Mouse (Mus musculus) urinary bladder, postnatal 10 days (tissue): ENCODE measurements around the gene Nap1l5.
"Not testable (repeated sequence)": the region's sequence is repeated elsewhere in the genome, so short reads cannot be mapped to it uniquely, and the experiment has no call there.

Source experiments
- DNase-seq: peaks from one replicate; pipeline ENCODE4 v3.0.0; 2022; ENCODE audit warnings: low spot score

Gene Nap1l5

DNA sequence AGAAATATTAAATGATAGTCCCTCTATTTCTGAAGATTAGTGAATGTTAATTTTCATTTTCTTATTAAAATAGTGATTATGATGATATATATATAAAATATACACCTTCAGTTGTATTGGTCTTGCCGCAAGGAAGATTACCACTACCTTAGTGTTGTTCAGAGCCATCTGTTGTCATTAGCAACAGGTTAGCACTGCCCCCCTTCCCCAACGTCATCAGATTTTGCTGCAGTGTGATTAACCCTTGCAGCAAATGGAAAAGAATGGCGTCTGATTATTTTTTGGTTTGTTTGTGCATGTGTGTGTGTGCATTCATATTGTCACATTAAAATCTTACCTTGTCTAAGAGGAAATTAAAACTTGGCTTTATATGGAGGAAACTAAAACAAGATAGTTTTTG lies 2.3 kb downstream of the Nap1l5 start:
- no peak for DNase-seq

DNA sequence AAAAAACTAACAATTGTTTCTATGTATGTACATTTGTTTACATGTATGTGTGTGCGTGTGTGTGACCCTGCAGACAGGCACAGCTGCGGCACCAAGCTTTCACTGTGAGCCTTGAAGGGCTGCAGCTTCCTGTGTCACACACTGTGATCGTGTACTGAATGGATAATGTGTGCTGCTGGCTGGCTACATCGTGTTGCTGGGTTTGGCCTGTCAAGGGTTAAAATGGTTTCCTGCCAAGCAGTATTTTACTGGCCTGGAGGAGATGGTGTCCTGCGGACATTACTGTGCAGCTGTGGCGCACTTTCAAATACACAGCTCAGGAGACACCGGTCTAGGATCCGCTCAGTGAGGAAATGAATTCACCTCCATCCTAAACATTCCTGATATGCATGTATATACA lies 3.7 kb downstream of the Nap1l5 start:
- DNase-seq: no peak

DNA sequence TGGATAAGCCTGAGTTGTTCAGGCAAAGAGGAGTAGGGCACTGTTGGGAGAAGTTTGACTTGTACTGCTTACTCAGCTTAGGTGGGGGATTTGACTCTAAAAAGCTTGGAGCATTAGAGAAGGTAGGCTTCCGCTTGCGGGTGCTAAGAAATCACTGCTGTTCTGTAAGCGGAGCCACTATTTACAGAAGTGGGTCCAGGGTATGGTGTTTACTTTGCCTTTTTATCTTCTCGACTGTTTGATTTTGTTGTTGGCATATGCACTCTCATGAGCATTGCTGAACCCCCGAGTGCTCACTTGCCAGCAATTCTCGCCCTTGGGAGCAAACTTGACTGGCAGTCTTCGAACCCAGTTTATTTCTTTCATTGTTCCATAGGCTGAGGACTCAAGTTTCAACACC lies 6.3 kb downstream of the Nap1l5 start:
- no peak for DNase-seq

DNA sequence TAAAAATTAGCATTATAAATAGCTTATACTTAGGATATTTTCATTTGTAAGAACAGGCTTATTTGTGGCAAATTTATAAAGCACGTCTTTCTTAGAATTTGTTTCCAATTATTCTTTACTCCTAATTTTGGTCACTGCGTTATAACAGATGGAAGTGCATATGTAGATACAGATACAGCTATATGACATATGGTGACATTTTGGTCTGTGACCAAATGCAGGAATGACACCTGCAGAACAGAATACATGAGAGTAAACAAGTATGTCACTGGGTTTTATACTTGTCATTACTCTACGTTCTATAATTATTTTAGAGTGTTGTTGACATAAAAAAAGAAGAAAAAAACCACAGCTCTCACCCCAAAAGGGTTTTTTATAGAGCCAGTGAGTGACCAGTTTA lies 7.8 kb downstream of the Nap1l5 start:
- no peak for DNase-seq

DNA sequence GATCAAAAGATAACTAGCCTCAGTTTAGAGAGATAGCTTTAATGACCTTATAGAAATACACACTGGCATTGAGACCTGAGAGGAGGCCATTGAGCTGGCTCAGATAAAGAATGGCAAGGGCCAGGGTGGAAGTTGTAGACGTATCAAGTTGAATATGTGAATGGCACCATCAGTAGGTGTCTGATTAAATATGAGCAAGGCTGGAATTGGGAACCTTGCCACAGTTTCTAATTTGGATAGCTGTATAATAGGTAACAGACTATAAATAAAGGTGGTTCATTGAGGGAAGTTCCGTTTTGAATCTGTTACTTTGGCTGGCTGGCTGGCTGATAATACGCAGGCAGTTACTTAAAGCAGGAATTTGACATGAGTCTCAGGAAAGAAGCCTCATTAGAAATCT lies 10.2 kb downstream of the Nap1l5 start:
- no peak for DNase-seq

DNA sequence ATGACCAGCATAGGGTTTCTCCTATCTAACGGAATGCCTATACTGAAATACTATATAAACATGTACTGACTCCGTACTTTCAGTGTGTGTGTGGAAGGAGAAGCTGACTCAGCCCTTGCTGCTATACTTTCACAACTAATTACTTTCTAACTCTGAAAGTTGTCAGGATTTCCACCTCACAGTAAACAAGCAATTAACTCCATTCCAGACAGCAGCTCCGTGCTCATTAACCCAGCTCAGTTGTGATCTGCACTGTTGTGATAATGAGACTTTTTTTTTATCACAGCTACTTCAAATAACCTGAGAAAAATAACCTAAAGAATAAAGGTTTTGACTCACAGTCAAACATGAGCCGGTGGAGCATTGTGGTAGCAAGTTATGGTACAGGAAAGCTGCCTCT lies 11.9 kb downstream of the Nap1l5 start:
- DNase-seq: no peak

DNA sequence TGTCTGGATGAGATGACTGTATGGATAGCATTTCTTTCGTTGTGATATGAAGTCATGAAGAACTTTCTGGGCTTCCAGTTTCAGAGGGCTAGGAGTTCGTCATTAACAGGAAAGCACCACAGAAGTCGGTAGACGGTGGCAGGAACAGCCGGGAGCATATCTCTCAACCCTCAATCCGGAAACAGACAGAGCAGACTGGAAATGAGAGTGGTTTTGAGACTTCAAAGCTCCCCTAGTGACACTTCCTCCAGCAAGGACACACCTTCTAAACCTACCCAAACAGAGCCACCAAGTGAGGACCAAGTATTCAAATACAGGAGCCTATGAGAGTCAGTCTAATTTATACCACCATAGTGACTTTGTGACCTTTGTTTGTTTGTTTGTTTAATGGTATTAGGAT lies 13.6 kb downstream of the Nap1l5 start:
- DNase-seq: no peak

DNA sequence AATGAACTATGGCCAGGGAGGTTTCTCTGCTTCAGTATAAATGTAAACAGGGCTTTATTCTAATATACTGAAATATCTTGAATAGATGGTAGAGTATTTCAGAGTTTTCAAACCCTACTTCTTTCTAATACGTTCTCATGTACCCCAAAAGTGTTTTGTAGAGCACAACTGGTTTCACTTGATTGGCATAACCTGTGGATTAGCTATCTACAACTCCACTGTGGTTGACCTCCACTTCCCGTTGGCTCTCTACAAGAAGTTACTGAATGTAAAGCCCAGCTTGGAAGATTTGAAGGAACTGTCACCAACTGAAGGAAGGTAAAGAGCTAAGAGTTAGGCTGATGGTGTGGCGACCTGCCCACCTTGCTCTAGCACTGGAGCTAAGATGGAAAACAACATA lies 17.0 kb downstream of the Nap1l5 start:
- no peak for DNase-seq

DNA sequence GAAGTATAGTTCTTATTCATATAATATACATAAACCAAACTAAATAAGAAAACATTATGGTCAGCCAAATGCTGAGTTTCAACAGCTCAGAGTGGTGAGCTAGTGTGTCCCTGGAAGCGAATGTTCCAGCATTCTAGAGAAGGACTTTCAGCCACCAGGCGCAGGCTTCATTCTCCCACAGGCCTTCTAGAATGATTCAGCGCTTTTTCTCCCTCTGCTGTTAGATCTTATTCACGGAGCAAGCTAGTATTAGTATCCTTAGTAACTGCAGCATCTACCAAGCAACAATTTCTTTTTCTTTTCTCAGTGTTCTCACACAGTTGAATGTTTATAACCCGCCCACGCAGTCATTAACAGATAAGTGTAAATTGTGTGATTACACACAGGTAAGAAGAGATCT lies 24.6 kb downstream of the Nap1l5 start:
- DNase-seq: no peak

DNA sequence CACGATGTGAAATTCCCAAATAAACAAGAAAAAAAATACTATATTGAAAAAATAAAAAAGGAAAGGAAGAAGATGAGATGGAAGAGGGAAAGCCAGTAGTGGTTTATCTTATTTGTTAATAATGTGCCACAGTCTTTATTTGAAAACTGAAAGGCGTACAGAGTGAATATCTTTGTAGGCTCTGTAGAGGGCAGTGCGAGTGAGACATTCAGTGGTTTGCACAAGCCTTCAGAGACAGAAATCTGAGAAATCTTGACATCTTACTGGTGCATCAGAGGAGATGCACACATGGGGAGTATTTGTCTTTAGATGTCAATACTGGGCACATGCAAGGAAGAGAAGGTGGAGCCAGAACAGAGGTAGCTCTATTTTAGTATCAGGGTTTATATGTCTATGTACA lies 25.5 kb downstream of the Nap1l5 start:
- no peak for DNase-seq

DNA sequence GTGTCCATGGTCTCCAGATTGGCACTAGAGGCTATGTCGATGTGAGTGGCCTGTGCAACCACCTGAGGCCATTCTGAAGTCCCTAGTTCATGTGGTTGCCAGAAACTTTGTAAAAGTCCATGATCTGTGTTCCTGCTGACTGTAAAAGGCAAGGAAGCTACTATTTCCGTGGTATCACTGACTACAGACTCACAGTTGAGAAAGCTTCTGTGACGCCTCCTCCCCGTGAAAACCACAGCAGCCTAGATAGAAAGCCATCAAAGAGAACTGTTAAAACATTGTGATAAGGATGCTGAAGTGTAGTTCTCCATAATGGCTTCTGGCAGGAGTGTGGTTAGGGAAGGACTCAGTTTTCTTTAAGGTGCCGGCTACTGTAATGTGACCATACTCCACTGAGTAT lies 26.0 kb downstream of the Nap1l5 start:
- DNase-seq: no peak

DNA sequence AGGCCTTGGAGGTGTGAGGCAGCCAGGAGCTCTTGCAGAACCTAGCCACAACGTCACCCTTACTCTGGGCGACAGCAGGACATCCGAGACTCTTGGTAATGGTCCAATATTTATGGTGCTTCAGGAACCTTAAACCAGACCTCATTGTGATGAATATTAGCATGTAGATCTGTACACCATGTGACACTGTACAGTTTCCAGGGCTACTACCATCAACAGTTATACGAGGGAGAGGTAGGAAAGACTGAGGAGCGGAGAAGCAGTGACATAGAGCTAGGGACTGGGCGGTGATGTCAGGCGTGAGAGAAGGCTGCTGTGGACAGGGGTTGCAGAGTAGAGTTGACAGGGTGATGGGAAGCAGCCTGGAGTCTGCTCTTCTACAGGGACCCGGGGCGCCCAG lies 26.9 kb downstream of the Nap1l5 start:
- no peak for DNase-seq

DNA sequence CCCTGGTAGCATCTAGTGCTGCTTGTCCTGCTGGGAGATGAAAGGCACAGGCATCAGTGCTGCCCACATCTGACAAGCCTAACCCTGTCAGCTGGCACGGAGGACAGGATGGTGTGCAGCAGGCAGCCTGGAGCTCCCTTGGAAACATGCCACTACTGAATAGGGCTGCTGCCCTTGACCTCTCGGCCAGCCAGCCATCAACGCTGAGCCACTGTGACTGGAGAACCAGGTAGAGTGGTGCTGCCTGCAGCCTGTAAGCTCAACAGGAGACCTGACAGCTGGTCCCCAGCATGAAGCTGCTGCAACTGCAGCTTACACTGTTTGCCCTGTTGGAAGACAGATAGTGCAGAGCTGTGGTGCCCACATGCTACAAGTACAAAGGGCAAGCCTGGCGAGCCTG lies 27.3 kb downstream of the Nap1l5 start:
- DNase-seq: no peak

DNA sequence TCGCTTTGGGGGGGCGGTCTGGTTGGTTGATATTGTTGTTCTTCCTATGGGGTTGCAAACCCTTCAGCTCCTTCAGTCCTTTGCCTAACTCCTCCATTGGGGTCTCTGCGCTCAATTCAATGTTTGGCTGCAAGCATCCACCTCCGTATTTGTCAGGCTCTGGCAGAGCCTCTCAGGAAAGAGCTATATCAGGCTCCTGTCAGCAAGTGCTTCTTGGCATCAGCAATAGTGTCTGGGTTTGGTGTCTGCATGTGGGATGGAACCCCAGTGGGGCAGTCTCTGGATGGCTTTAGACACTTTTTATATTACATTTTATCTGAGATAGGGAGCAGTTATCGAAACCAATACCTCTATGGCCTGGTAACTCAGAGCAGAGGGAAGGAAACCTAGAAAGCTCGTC lies 39.0 kb downstream of the Nap1l5 start:
- DNase-seq: not testable (repeated sequence)

DNA sequence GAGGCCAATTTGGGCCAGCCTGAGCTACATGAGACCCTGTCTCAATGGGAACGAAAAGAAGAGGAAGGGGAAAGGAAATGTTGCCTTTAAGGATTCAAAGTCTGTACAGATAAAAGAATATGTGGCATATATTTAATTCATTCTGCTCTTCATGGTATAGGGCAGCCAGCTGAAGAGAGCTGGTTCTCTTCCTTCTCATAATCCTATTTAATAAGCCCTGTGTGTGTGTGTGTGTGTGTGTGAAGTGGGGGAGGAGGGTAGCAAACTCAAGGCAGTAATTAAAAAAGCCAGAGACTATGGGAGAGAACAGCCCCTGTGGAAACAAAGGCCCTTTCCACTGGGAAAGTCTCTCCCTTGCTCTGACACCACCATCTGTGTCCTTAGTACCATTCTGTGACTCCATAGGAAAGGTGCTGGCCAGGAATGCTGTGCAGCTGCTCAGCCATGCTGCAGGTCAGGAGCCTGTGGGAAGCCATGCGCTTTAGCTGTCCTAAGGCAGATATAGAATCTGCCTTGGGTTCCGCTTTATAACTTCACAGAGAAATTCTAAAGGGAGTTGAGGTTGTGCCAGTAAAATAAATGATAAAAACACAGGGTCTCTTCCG lies 43.1 kb downstream of the Nap1l5 start:
- no peak for DNase-seq

DNA sequence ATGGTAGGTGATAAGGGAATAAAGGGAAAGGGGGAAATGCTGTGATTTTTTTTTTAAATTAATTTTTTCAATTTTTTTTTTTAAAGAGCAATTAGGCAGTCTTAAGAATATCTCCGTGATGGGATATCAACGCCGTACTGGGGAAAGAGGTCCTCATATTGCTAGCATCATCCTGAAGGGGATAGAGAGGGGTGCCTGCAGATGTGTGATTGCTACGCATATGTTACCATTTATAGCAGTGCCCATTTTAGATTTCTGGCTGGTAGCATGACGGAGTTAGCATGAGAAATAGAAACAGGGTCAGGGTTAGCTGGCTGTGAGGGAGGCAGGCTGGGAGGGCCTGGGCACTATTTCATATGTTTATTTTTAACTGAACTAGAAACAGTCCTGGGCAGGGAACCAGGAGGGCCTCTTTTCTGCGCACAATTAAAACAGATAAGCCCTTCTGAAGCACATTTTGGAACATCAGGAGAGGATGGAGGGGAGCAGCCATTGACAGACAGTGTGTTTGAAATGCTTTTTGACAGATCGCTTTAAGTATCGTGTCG lies 44.4 kb downstream of the Nap1l5 start:
- DNase-seq: no peak

DNA sequence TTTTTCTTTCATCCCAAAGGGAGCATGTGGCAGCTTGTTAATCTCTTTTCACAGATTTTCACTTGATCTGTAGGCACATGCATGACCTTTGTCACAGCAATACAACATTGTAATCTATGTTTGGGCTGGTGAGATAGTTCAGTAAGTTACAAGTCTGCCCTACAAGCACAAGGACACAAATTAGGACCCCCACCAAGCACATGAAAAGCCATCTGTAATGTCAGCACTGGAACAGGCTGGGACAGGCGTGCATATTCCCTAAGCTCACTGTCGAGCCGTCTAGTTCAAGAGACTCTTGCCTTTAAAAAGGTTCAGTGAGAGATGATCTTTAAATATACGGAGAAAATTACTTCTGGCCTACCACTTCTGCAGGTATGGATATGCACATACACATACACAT lies 47.4 kb downstream of the Nap1l5 start:
- DNase-seq: no peak

DNA sequence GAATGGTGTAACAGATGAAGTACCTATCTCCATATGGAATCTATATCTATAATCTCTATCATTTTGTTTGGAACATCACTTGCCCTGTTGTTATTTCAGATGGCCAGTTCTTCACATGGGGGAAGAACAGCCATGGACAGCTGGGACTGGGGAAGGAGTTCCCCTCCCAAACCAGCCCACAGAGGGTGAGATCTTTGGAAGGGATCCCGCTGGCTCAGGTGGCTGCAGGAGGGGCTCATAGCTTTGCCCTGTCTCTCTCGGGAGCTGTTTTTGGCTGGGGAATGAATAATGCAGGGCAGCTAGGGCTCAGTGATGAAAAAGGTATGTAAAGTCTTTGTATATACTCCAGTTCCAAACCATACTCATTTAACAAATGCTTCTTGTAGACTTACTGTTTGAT lies 50.4 kb downstream of the Nap1l5 start:
- DNase-seq: no peak

DNA sequence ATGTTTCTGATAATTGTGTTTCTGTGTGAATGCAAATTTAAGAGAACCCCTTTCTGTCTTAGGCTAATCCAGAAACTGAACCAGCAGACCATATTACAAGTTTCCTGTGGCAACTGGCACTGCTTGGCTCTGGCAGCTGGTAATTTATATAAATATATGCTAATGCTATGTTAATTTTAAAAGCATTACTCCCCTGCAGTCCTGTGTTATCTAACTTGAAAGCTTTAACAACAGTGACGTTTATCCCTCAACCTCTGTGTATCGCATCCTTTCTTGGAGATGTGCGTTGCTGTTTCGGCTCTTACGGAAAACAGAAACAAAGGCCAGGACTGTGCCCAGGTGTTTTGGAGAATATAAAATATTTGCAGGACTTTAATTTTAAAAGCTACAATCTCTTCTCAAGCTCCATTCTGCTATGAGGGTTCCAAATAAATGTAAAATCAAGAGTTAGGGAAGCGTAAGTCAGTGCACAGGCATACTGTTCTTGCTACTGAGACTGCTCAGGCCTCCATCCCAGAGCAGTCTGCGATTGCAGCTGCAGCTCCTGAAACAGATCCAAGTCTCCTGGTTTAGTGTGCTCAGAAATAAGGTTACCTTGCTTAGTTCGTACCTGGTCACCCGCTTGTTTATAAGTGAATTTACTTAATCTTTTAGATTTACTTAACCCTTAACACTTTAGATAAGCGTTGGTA lies 51.1 kb downstream of the Nap1l5 start:
- DNase-seq: no peak
